Mouse (Mus musculus): ENCODE measurements at regions not wholly inside any gene's neighbourhood (a gene's known extent, or its start where the extent isn't known, plus 50 kb on each side); places are given as distances from the start of the nearest gene placed in this dataset.
A peak's percentile ranks its signal among the peaks of the same experiment; 100 is the strongest.

- no peak for DNase-seq (ENCODE audit: extremely low spot score in 1 of 2, low spot score in 2 of 2)
- intact Hi-C loops (cut with DNase I), result loop anchor here (5.0 kb wide), 1 partner anchor 183 kb away; the partner anchor contains the start of genes Jmjd1c and Reep3
Observed at GRCm38 (mm10) chr10:66914288-66914975, 181.5 kb upstream of the Jmjd1c start.

- intact Hi-C loops (cut with DNase I), result no loop called here
- no peak for DNase-seq (ENCODE audit: extremely low spot score in 1 of 2, low spot score in 2 of 2)
Observed at GRCm38 (mm10) chr10:66915801-66916200, 180.1 kb upstream of the Jmjd1c start.

- DNase-seq (ENCODE audit: extremely low spot score in 1 of 2, low spot score in 2 of 2), result no peak
- intact Hi-C loops (cut with DNase I), result no loop called here
Observed at GRCm38 (mm10) chr10:66917725-66918124, 178.2 kb upstream of the Jmjd1c start.

- DNase-seq (ENCODE audit: extremely low spot score in 1 of 2, low spot score in 2 of 2), result no peak
- intact Hi-C loops (cut with DNase I), result no loop called here
Observed at GRCm38 (mm10) chr10:66918713-66919112, 177.2 kb upstream of the Jmjd1c start.

- peak; percentile 82 to 93 for DNase-seq (ENCODE audit: extremely low spot score in 1 of 2, low spot score in 2 of 2)
- intact Hi-C loops (cut with DNase I), result loop anchor here (2.0 to 5.0 kb wide), 2 partner anchors 83 to 97 kb away; no protein-coding TSS in a partner anchor
Observed at GRCm38 (mm10) chr10:66919953-66920760, 175.8 kb upstream of the Jmjd1c start.

GRCm38 (mm10) chr10:66920761-66921684 is 174.9 kb upstream of the Jmjd1c start:
- peak; percentile 94 to 98 for DNase-seq (ENCODE audit: extremely low spot score in 1 of 2, low spot score in 2 of 2)
- intact Hi-C loops (cut with DNase I), result loop anchor here (2.0 to 5.0 kb wide), 2 partner anchors 82 to 96 kb away; no protein-coding TSS in a partner anchor

GRCm38 (mm10) chr10:66921776-66922175 is 174.1 kb upstream of the Jmjd1c start:
- no peak for DNase-seq (ENCODE audit: extremely low spot score in 1 of 2, low spot score in 2 of 2)
- intact Hi-C loops (cut with DNase I), result loop anchor here (2.0 to 5.0 kb wide), 2 partner anchors 81 to 96 kb away; no protein-coding TSS in a partner anchor

GRCm38 (mm10) chr10:66922314-66922713 is 173.6 kb upstream of the Jmjd1c start:
- intact Hi-C loops (cut with DNase I), result loop anchor here (5.0 kb wide), 1 partner anchor 95 kb away; no protein-coding TSS in a partner anchor
- DNase-seq (ENCODE audit: extremely low spot score in 1 of 2, low spot score in 2 of 2), result no peak

GRCm38 (mm10) chr10:66923947-66924346 is 172.0 kb upstream of the Jmjd1c start:
- intact Hi-C loops (cut with DNase I), result loop anchor here (5.0 kb wide), 1 partner anchor 93 kb away; no protein-coding TSS in a partner anchor
- no peak for DNase-seq (ENCODE audit: extremely low spot score in 1 of 2, low spot score in 2 of 2)

GRCm38 (mm10) chr10:66924418-66924817 is 171.5 kb upstream of the Jmjd1c start:
- DNase-seq (ENCODE audit: extremely low spot score in 1 of 2, low spot score in 2 of 2), result no peak
- intact Hi-C loops (cut with DNase I), result loop anchor here (5.0 kb wide), 1 partner anchor 93 kb away; no protein-coding TSS in a partner anchor

GRCm38 (mm10) chr10:66925553-66926127 is 170.3 kb upstream of the Jmjd1c start:
- no peak for DNase-seq (ENCODE audit: extremely low spot score in 1 of 2, low spot score in 2 of 2)
- intact Hi-C loops (cut with DNase I), result no loop called here

GRCm38 (mm10) chr10:66927651-66928050 is 168.3 kb upstream of the Jmjd1c start:
- intact Hi-C loops (cut with DNase I), result no loop called here
- no peak for DNase-seq (ENCODE audit: extremely low spot score in 1 of 2, low spot score in 2 of 2)

- intact Hi-C loops (cut with DNase I), result no loop called here
- no peak for DNase-seq (ENCODE audit: extremely low spot score in 1 of 2, low spot score in 2 of 2)
Observed at GRCm38 (mm10) chr10:66928211-66928990, 167.5 kb upstream of the Jmjd1c start.

- DNase-seq (ENCODE audit: extremely low spot score in 1 of 2, low spot score in 2 of 2), result no peak
- intact Hi-C loops (cut with DNase I), result no loop called here
Observed at GRCm38 (mm10) chr10:66930563-66930962, 165.4 kb upstream of the Jmjd1c start.

- intact Hi-C loops (cut with DNase I), result no loop called here
- peak in 1 of 2 experiments; percentile 74 for DNase-seq (ENCODE audit: extremely low spot score in 1 of 2, low spot score in 2 of 2)
Observed at GRCm38 (mm10) chr10:66931505-66931904, 164.4 kb upstream of the Jmjd1c start.

- no peak for DNase-seq (ENCODE audit: extremely low spot score in 1 of 2, low spot score in 2 of 2)
- intact Hi-C loops (cut with DNase I), result no loop called here
Observed at GRCm38 (mm10) chr10:66932544-66932943, 163.4 kb upstream of the Jmjd1c start.

GRCm38 (mm10) chr10:66933689-66934088 is 162.2 kb upstream of the Jmjd1c start:
- intact Hi-C loops (cut with DNase I), result no loop called here
- no peak for DNase-seq (ENCODE audit: extremely low spot score in 1 of 2, low spot score in 2 of 2)

- intact Hi-C loops (cut with DNase I), result no loop called here
- no peak for DNase-seq (ENCODE audit: extremely low spot score in 1 of 2, low spot score in 2 of 2)
Observed at GRCm38 (mm10) chr10:66935731-66936130, 160.2 kb upstream of the Jmjd1c start.
